Mouse (Mus musculus): Measurements from ENCODE around the gene Bysl. TPM values are rescaled to one million over a fixed set of nuclear protein-coding genes. Genes with fewer than 3 reads are reported as not detected.

The Bysl gene
- polyA plus RNA-seq, 1 experiment from 2014 or later, result 25.1 TPM

DNA sequence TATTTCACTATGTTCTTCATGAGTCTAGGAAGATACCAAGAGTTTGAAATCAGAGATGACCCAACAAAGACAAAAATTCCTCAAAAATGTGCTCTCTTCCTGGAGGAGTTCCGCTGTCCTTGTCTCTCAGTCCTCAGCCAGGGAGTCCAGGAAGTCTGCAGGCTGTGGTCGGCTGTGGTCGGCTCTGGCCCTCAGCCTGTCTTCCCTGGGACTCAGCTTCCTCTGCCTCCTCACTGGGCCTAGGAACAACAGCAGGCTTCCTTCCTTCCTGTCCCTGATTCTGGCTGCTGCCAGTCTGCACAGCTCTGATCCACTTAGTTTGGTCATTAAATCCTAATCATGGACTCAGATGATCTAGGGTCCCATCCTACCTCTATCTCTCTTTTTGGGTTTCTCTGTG lies 44.0 kb downstream of the Bysl start:
- no peak for DNase-seq (ENCODE audit: low spot score)
- no peak overlapping the region for H3K27ac ChIP-seq (ENCODE audit: low read depth, low read length)
- H3K9ac ChIP-seq (ENCODE audit: low read length), result no peak overlapping the region
- no peaks in the 10 kb centered on the region for H3K4me1 ChIP-seq (ENCODE audit: control insufficient read depth, insufficient read depth, low read length)
- H3K4me2 ChIP-seq (ENCODE audit: low read length), result no peak overlapping the region
- no peaks in the 10 kb centered on the region for H3K9me3 ChIP-seq (replicated peaks; ENCODE audit: control insufficient read depth, low read length)
- no peaks in the 10 kb centered on the region for H3K36me3 ChIP-seq (ENCODE audit: control insufficient read depth, insufficient read depth, low read length)
- no peak overlapping the region for H3K4me3 ChIP-seq (ENCODE audit: low read depth, low read length)
- H3K27me3 ChIP-seq (replicated peaks; ENCODE audit: control insufficient read depth, insufficient read depth, low read length), result no peaks in the 10 kb centered on the region
- WGBS, result 74% methylated on average over 3 of the region's 3 CpGs
- ATAC-seq, result no peak

DNA sequence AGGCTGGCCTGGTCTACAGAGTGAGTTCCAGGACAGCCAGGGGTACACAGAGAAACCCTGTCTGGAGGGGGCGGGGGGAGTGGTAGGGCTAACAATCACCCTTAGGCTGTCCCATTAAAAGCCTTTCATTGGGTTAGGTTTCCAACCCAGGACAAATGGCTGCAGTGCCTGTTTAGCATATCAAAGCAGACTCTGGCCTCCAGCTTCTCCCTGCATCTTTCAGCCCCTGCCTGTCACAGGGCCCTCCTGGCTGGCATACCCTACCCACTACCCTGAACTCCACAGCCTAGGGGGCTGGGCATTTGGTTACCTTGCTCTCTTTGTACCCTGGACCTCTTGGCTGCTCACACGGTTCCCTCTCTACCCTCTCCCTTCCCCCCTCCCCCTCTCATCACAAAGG lies 45.2 kb downstream of the Bysl start:
- no peak overlapping the region for H3K9ac ChIP-seq (ENCODE audit: low read length)
- DNase-seq (ENCODE audit: low spot score) (peak; percentile 30), ATAC-seq (peak; percentile 46)
- H3K9me3 ChIP-seq (replicated peaks; ENCODE audit: control insufficient read depth, low read length), result no peaks in the 10 kb centered on the region
- no peaks in the 10 kb centered on the region for H3K27me3 ChIP-seq (replicated peaks; ENCODE audit: control insufficient read depth, insufficient read depth, low read length)
- whole genome bisulfite sequencing, result 11% methylated on average over 2 of the region's 2 CpGs
- no peak overlapping the region for H3K4me2 ChIP-seq (ENCODE audit: low read length)
- no peak overlapping the region for H3K27ac ChIP-seq (ENCODE audit: low read depth, low read length)
- H3K4me3 ChIP-seq (ENCODE audit: low read depth, low read length), result no peak overlapping the region
- H3K4me1 ChIP-seq (ENCODE audit: control insufficient read depth, insufficient read depth, low read length), result no peaks in the 10 kb centered on the region
- H3K36me3 ChIP-seq (ENCODE audit: control insufficient read depth, insufficient read depth, low read length), result no peaks in the 10 kb centered on the region

DNA sequence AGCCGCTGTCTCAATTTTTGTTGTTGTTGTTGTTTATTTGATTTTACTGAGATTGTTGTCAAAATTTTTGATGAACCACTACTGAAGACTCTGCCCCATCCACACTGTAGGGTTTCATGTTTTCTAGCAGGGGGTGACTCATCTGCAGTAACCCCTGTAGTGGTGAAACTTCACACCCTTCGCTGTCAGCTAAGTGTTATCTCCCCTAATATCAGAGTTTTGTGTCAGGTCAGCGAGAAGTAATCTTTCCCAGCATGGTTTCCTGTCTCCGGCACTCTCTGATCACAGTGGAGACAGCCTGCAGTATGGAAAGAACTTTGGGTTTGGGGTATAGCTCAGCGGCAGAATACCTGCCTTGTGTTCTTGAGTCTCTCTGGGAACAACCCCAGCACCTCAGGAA lies 46.7 kb downstream of the Bysl start:
- no peak for ATAC-seq
- 94% methylated on average over 5 of the region's 5 CpGs for WGBS

DNA sequence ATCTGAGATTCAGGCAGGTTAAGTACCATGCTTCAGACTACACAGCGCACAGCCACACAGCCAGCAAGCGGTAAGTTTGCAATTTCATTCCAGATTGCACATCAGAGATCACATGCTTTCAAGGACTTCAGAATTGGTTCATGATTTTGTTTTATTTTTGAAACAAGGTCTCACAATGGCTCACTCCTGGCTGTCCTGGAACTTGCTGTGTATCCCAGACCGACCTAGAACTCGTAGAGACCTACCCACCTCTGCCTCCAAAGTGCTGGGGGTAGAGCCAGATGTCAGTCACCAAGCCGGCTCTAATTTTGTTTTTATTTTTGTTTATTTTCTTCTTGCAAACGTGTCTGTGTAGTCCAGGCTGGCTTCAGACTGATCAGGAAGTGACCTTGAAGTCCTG lies 48.4 kb downstream of the Bysl start:
- ATAC-seq (no peak), DNase-seq (ENCODE audit: low spot score) (no peak)
- Histone ChIP-seq H3K27me3 (replicated peaks; ENCODE audit: control insufficient read depth, insufficient read depth, low read length) (no peaks in the 10 kb centered on the region), H3K4me2 (ENCODE audit: low read length) (no peak overlapping the region), H3K27ac (ENCODE audit: low read depth, low read length) (no peak overlapping the region), H3K4me1 (ENCODE audit: control insufficient read depth, insufficient read depth, low read length) (no peaks in the 10 kb centered on the region), H3K9me3 (replicated peaks; ENCODE audit: control insufficient read depth, low read length) (no peaks in the 10 kb centered on the region), H3K4me3 (ENCODE audit: low read depth, low read length) (no peak overlapping the region), H3K9ac (ENCODE audit: low read length) (no peak overlapping the region), H3K36me3 (ENCODE audit: control insufficient read depth, insufficient read depth, low read length) (no peaks in the 10 kb centered on the region)
- 81% methylated on average over 6 of the region's 6 CpGs for WGBS

More for the DNA sequence above, 46.7 kb downstream of the Bysl start:
- no peak for DNase-seq (ENCODE audit: low spot score)
- Histone ChIP-seq H3K4me3 (ENCODE audit: low read depth, low read length) (no peak overlapping the region), H3K9ac (ENCODE audit: low read length) (no peak overlapping the region), H3K36me3 (ENCODE audit: control insufficient read depth, insufficient read depth, low read length) (no peaks in the 10 kb centered on the region), H3K27me3 (replicated peaks; ENCODE audit: control insufficient read depth, insufficient read depth, low read length) (no peaks in the 10 kb centered on the region), H3K4me1 (ENCODE audit: control insufficient read depth, insufficient read depth, low read length) (no peaks in the 10 kb centered on the region), H3K9me3 (replicated peaks; ENCODE audit: control insufficient read depth, low read length) (no peaks in the 10 kb centered on the region), H3K27ac (ENCODE audit: low read depth, low read length) (no peak overlapping the region), H3K4me2 (ENCODE audit: low read length) (no peak overlapping the region)

DNA sequence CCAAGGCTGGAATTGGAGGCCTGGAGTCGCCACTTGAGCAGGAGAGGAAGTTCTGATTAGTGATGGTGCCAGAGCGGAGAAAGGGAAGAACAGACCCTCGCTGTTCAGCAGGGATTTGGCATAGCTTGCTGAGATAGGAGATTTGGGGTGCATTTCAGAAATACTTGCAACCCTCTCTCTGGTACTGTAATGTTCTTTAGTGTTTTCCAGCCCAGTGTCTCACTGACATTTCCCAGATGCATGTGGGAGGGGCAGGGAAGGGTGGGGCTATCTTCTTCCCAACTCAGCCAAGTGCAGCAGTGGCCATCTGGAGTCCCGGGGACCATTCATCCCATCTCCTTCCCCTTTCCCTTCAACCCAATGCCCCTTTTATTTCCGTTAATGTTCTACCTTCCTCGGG lies 51.6 kb downstream of the Bysl start:
- Histone ChIP-seq H3K27ac (ENCODE audit: low read depth, low read length) (no peak overlapping the region), H3K36me3 (ENCODE audit: control insufficient read depth, insufficient read depth, low read length) (no peaks in the 10 kb centered on the region), H3K9ac (ENCODE audit: low read length) (no peak overlapping the region), H3K9me3 (replicated peaks; ENCODE audit: control insufficient read depth, low read length) (no peaks in the 10 kb centered on the region), H3K4me1 (ENCODE audit: control insufficient read depth, insufficient read depth, low read length) (no peaks in the 10 kb centered on the region), H3K27me3 (replicated peaks; ENCODE audit: control insufficient read depth, insufficient read depth, low read length) (no peaks in the 10 kb centered on the region), H3K4me3 (ENCODE audit: low read depth, low read length) (no peak overlapping the region), H3K4me2 (ENCODE audit: low read length) (no peak overlapping the region)
- DNase-seq (ENCODE audit: low spot score) (no peak), ATAC-seq (no peak)
- 75% methylated on average over 6 of the region's 6 CpGs for WGBS

DNA sequence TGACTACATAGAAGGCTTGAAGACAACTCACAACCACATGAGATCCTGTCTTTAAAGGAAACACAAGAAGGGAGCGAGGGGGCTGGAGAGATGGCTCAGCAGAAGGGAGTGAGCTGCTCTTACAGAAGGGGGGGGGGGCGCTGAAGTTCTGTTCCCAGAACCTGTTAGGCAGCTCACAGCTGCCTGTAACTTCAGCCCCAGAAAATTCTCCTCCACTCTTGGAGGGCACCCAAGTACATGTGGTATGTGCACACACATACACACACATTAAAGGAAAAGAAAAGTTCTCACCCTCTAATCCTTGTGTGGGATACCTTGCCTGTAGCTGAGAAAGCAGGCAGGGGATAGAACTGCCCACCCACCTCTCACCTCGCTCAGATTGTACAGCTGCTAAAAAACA lies 54.1 kb downstream of the Bysl start:
- Histone ChIP-seq H3K4me3 (ENCODE audit: low read depth, low read length) (no peak overlapping the region), H3K27me3 (replicated peaks; ENCODE audit: control insufficient read depth, insufficient read depth, low read length) (no peaks in the 10 kb centered on the region), H3K27ac (ENCODE audit: low read depth, low read length) (no peak overlapping the region), H3K4me2 (ENCODE audit: low read length) (no peak overlapping the region), H3K9ac (ENCODE audit: low read length) (no peak overlapping the region), H3K36me3 (ENCODE audit: control insufficient read depth, insufficient read depth, low read length) (no peaks in the 10 kb centered on the region), H3K4me1 (ENCODE audit: control insufficient read depth, insufficient read depth, low read length) (no peaks in the 10 kb centered on the region), H3K9me3 (replicated peaks; ENCODE audit: control insufficient read depth, low read length) (no peaks in the 10 kb centered on the region)
- ATAC-seq (no peak), DNase-seq (ENCODE audit: low spot score) (no peak)
- WGBS, result 64% methylated on average over 2 of the region's 3 CpGs

DNA sequence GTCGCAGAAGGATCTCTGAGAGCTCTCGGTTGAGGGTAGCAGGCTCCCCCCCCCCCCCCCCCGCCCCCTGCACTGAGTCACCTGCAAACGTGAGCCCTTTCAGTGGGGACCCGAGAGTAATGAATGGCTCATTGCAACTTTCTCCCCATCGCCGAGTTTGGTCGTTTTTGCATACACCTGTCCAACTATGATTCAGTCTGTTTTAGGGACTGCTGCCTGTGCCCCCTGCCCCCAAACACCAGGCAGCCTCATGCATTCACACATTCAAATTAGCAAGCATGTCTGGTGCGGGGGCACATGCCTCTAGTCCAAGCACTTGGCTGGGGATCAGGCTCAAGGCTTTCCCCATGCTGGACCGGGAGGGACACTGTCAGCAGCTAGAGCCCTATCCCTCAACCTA lies 56.7 kb downstream of the Bysl start:
- DNase-seq (ENCODE audit: low spot score), result no peak
- no peak overlapping the region for H3K4me2 ChIP-seq (ENCODE audit: low read length)
- H3K9me3 ChIP-seq (replicated peaks; ENCODE audit: control insufficient read depth, low read length), result no peaks in the 10 kb centered on the region
- H3K27me3 ChIP-seq (replicated peaks; ENCODE audit: control insufficient read depth, insufficient read depth, low read length), result no peaks in the 10 kb centered on the region
- H3K4me3 ChIP-seq (ENCODE audit: low read depth, low read length), result no peak overlapping the region
- H3K36me3 ChIP-seq (ENCODE audit: control insufficient read depth, insufficient read depth, low read length), result no peaks in the 10 kb centered on the region
- no peak overlapping the region for H3K9ac ChIP-seq (ENCODE audit: low read length)
- no peaks in the 10 kb centered on the region for H3K4me1 ChIP-seq (ENCODE audit: control insufficient read depth, insufficient read depth, low read length)
- 63% methylated on average over 10 of the region's 10 CpGs for WGBS
- ATAC-seq, result no peak
- H3K27ac ChIP-seq (ENCODE audit: low read depth, low read length), result no peak overlapping the region

DNA sequence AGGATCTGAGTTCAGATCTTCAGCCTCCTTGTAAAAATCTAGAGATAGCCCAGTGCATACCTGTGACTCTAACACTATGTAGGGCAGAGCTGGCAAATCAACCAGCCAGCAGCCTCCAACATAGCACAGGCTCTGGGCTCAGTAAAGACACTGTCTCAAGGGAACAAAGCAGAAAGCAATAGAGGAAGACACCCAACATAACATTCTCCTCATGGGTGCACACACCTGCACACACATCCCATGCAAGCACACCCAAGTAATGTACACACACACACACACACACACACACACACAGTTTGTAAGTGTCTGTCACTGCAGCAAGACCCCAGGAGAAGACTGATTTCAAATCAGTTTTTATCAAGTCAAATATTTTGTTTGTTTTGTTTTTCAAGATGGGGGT lies 58.3 kb downstream of the Bysl start:
- Histone ChIP-seq H3K4me3 (ENCODE audit: low read depth, low read length) (no peak overlapping the region), H3K36me3 (ENCODE audit: control insufficient read depth, insufficient read depth, low read length) (no peaks in the 10 kb centered on the region), H3K27ac (ENCODE audit: low read depth, low read length) (no peak overlapping the region), H3K27me3 (replicated peaks; ENCODE audit: control insufficient read depth, insufficient read depth, low read length) (no peaks in the 10 kb centered on the region), H3K9ac (ENCODE audit: low read length) (no peak overlapping the region), H3K4me2 (ENCODE audit: low read length) (no peak overlapping the region), H3K9me3 (replicated peaks; ENCODE audit: control insufficient read depth, low read length) (no peaks in the 10 kb centered on the region), H3K4me1 (ENCODE audit: control insufficient read depth, insufficient read depth, low read length) (no peaks in the 10 kb centered on the region)
- DNase-seq (ENCODE audit: low spot score) (no peak), ATAC-seq (no peak)

DNA sequence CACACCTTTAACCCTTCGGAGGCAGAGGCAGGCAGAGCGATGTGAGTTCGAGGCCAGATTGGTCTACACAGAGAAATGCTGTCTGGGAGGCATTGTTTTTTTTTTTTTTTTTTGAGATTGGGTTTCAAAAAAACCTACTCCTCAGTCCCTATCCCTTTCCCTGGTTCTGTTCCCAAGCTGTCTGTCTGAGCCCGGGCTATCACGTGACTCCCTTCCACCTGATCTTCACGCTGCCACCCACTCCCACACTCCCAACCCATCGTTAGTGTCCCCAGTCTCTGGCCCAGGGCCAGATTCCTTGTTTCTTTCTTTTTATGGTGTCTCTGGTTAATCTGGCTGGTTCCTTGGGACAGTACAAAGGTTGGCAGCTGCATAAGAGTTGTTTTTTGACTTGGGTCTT lies 60.2 kb downstream of the Bysl start:
- no peaks in the 10 kb centered on the region for H3K36me3 ChIP-seq (ENCODE audit: control insufficient read depth, insufficient read depth, low read length)
- H3K27me3 ChIP-seq (replicated peaks; ENCODE audit: control insufficient read depth, insufficient read depth, low read length), result no peaks in the 10 kb centered on the region
- no peaks in the 10 kb centered on the region for H3K4me1 ChIP-seq (ENCODE audit: control insufficient read depth, insufficient read depth, low read length)
- H3K9me3 ChIP-seq (replicated peaks; ENCODE audit: control insufficient read depth, low read length), result no peaks in the 10 kb centered on the region
- H3K4me2 ChIP-seq (ENCODE audit: low read length), result no peak overlapping the region
- H3K4me3 ChIP-seq (ENCODE audit: low read depth, low read length), result no peak overlapping the region
- no peak overlapping the region for H3K9ac ChIP-seq (ENCODE audit: low read length)
- 56% methylated on average over 7 of the region's 7 CpGs for WGBS
- DNase-seq (ENCODE audit: low spot score) (no peak), ATAC-seq (no peak)
- no peak overlapping the region for H3K27ac ChIP-seq (ENCODE audit: low read depth, low read length)
